Mouse (Mus musculus): Measurements from ENCODE around the gene Map3k20.

DNA sequence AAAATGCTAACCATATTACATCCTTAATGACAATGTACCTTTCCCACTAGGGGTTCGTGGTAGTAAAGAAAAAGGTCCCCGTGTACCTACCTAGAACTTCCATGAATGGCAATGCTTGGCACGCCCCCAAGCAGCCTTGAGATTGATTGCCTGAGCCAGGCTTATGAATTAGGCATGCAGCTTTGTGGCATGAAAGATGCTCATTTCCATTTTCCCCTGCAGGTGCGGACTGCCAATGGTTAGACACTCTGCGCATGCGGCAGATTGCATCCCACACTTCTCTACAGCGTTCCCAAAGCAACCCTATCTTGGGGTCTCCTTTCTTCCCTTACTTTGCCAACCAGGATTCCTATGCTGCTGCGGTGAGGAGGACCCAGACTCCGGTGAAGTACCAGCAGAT, 155.6 kb downstream of the Map3k20 start:
- TF ChIP-seq CTCF (IDR thresholded peaks at IDR 0.05; ENCODE audit: low read depth) (no peak), EP300 (IDR thresholded peaks at IDR 0.05; ENCODE audit: low read depth) (no peak)

Data from liver, postnatal 0 days (tissue).